Mouse (Mus musculus) limb, embryonic 11.5 days (tissue): ENCODE measurements around the gene Bap1. TPM values are rescaled to one million over a fixed set of nuclear protein-coding genes. Genes with fewer than 3 reads are reported as not detected.
A peak's percentile ranks its signal among the peaks of the same experiment; 100 is the strongest.

ENCODE experiments used
- ATAC-seq: fragments of 200-750 bp; cut with Nextera tagmentation; 2 replicates; pipeline ENCODE4 v1.8.0; 2017; ENCODE audit warnings: low read depth; ENCODE audit not compliant: insufficient number of reproducible peaks, low FRiP score, low TSS enrichment
- DNase-seq: peaks from one replicate; pipeline ENCODE4 v3.0.0-alpha.2; 2015; ENCODE audit warnings: low spot score
- H3K27ac ChIP-seq: fragments of 300-500 bp; sonication (generic); replicated peaks from 2 replicates; pipeline ENCODE4 v1.5.1; 2014; ENCODE audit warnings: low read depth, mild to moderate bottlenecking, low read length
- H3K27me3 ChIP-seq: fragments of 300-500 bp; sonication (generic); 2 replicates; pipeline ENCODE4 v1.6.1; 2014; ENCODE audit warnings: mild to moderate bottlenecking, low read length, mixed read lengths; ENCODE audit not compliant: control insufficient read depth, insufficient read depth
- H3K36me3 ChIP-seq: fragments of 300-500 bp; sonication (generic); 2 replicates; pipeline ENCODE4 v1.6.1; 2014; ENCODE audit warnings: mild to moderate bottlenecking, low read length, moderate library complexity, mixed read lengths; ENCODE audit not compliant: control insufficient read depth, insufficient read depth
- H3K4me1 ChIP-seq: fragments of 300-500 bp; sonication (generic); 2 replicates; pipeline ENCODE4 v1.6.1; 2014; ENCODE audit warnings: low read length, mixed read lengths; ENCODE audit not compliant: control insufficient read depth, insufficient read depth
- H3K4me2 ChIP-seq: fragments of 300-500 bp; sonication (generic); 2 replicates; pipeline ENCODE4 v1.6.1; 2014; ENCODE audit warnings: low read depth, mild to moderate bottlenecking, moderate library complexity; ENCODE audit not compliant: severe bottlenecking
- H3K4me3 ChIP-seq: fragments of 300-500 bp; sonication (generic); 2 replicates; pipeline ENCODE4 v1.5.1; 2014; ENCODE audit warnings: low read depth, low read length
- H3K9ac ChIP-seq: fragments of 300-500 bp; sonication (generic); 2 replicates; pipeline ENCODE4 v1.6.1; 2014; ENCODE audit warnings: mild to moderate bottlenecking, low read length
- H3K9me3 ChIP-seq: fragments of 300-500 bp; sonication (generic); 2 replicates; pipeline ENCODE4 v1.6.1; 2016; ENCODE audit warnings: low read length; ENCODE audit not compliant: control insufficient read depth
- WGBS: fragments of 180-500 bp; shearing (Covaris S2); extraction: QIAGEN DNeasy Blood & Tissue Kit; methylation state at CpG from one replicate; pipeline ENCODE4 v1.1.7; 2014; 5-methylcytosine and 5-hydroxymethylcytosine counted together
- polyA plus RNA-seq: library from polyadenylated mRNA; unstranded; fragments of >200 nt; fragmentation: Nextera tagmentation; extraction: Ambion mirVana; gene quantifications from 2 replicates; pipeline ENCODE4 v1.2.1, GENCODE M21; 2014

Gene Bap1
- polyA plus RNA-seq = 111 and 112 TPM in 2 replicates

- peak within 1 kb of the TSS; percentile 68 for H3K4me2 ChIP-seq
- no peaks in the 10 kb centered on the region for H3K9me3 ChIP-seq
- H3K9ac ChIP-seq = peak within 1 kb of the TSS; percentile 95
- peak; percentile 99 for DNase-seq
- peak within 1 kb of the TSS; percentile 84 for H3K27ac ChIP-seq
- peak; percentile 88 for ATAC-seq
- no peaks in the 10 kb centered on the region for H3K27me3 ChIP-seq
- WGBS = under 1% methylated on average over 64 of the region's 75 CpGs
- H3K4me1 ChIP-seq = 0 out of 2 replicates have a peak, but pooled peaks cover 2% of the 10 kb centered on the region
- peaks cover 19% of the 10 kb centered on the region for H3K36me3 ChIP-seq
- peak within 1 kb of the TSS; percentile 98 for H3K4me3 ChIP-seq
These were observed at the start of gene Bap1, which contains the start of gene Phf7 for GRCm38 (mm10) chr14:31251084-31251604. Gene Bap1, plus strand, starts transcription at chr14:31251450. Gene Phf7, minus strand, starts transcription at chr14:31251317.

GRCm38 (mm10) chr14:31204844-31205243 is 46.4 kb upstream of the Bap1 start:
- DNase-seq = no peak
- ATAC-seq = no peak
- H3K36me3 ChIP-seq = peaks cover 21% of the 10 kb centered on the region
- no peaks in the 10 kb centered on the region for H3K27me3 ChIP-seq
- peak overlapping the region; percentile 82 for H3K9ac ChIP-seq
- H3K9me3 ChIP-seq = no peaks in the 10 kb centered on the region
- H3K4me2 ChIP-seq = peak overlapping the region; percentile 94
- 72% methylated on average over 4 of the region's 4 CpGs for WGBS
- H3K4me1 ChIP-seq = peaks cover 9% of the 10 kb centered on the region; the same call in 1 of the 2 replicates
- H3K27ac ChIP-seq = no peak overlapping the region
- H3K4me3 ChIP-seq = peak overlapping the region; percentile 66

- no peak for ATAC-seq
- H3K9ac ChIP-seq = peak overlapping the region; percentile 82
- no peaks in the 10 kb centered on the region for H3K9me3 ChIP-seq
- peak; percentile 55 for DNase-seq
- peaks cover 18% of the 10 kb centered on the region for H3K36me3 ChIP-seq
- H3K4me2 ChIP-seq = peak overlapping the region; percentile 94
- peak overlapping the region; percentile 82; the same call in 1 of the 2 replicates for H3K27ac ChIP-seq
- no peaks in the 10 kb centered on the region for H3K27me3 ChIP-seq
- peak overlapping the region; percentile 66 for H3K4me3 ChIP-seq
- peaks cover 9% of the 10 kb centered on the region; the same call in 1 of the 2 replicates for H3K4me1 ChIP-seq
- WGBS = 32% methylated on average over 8 of the region's 8 CpGs
These were observed 46.0 kb upstream of the Bap1 start for GRCm38 (mm10) chr14:31205244-31205561.

- H3K4me2 ChIP-seq = peak overlapping the region; percentile 94
- 1% methylated on average over 39 of the region's 39 CpGs for WGBS
- H3K9ac ChIP-seq = peak overlapping the region; percentile 82
- H3K27ac ChIP-seq = peak overlapping the region; percentile 82
- peak; percentile 64 for DNase-seq
- peak overlapping the region; percentile 66 for H3K4me3 ChIP-seq
- H3K9me3 ChIP-seq = no peaks in the 10 kb centered on the region
- H3K36me3 ChIP-seq = peaks cover 15% of the 10 kb centered on the region; the same call in 1 of the 2 replicates
- peak; percentile 72 for ATAC-seq
- H3K4me1 ChIP-seq = peaks cover 9% of the 10 kb centered on the region; the same call in 1 of the 2 replicates
- H3K27me3 ChIP-seq = no peaks in the 10 kb centered on the region
These were observed 45.4 kb upstream of the Bap1 start for GRCm38 (mm10) chr14:31205562-31206467.

- peaks cover 9% of the 10 kb centered on the region; the same call in 1 of the 2 replicates for H3K4me1 ChIP-seq
- H3K27ac ChIP-seq = peak overlapping the region; percentile 82
- H3K9ac ChIP-seq = peak overlapping the region; percentile 82
- H3K9me3 ChIP-seq = no peaks in the 10 kb centered on the region
- DNase-seq = peak; percentile 95
- ATAC-seq = peak; percentile 71
- peak overlapping the region; percentile 66 for H3K4me3 ChIP-seq
- no peaks in the 10 kb centered on the region for H3K27me3 ChIP-seq
- under 1% methylated on average over 40 of the region's 48 CpGs for WGBS
- H3K4me2 ChIP-seq = peak overlapping the region; percentile 94
- H3K36me3 ChIP-seq = peaks cover 15% of the 10 kb centered on the region; the same call in 1 of the 2 replicates
These were observed 44.7 kb upstream of the Bap1 start for GRCm38 (mm10) chr14:31206472-31206981.

DNA sequence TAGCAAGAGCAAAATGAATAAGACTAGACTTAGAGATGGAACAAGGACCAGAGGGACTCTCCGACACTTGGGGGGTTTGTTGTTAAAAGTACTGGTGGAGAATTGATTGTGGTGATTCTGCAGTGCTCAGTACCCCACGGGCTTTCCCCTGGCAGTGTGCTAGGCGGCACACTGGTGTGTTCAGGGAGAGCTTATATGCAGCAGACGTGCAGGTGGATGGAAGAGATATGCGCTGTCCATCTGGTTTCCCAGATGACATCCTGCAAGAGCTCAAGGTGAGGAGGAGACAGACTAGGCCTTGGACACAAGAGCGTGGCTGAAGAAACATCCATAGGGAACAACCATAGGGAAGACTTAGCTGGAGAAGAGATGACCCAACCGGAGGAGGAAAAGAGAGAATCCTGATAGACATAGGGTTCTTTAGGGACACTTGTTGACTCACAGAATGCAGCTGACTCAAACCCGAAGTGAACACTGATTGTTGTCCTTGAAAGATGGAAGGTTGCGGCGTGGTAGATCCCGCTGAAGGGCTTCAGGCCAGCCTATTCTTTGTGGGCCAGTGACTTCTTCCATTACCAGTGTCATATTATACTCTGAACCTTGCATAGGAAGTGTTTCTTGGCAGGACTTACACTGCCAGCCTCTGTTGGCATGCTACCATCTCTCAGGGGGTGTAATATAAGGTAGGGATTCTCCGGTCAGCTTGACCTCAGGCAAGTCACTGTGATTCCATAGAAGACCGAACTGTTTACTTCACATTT is 44.0 kb upstream of the Bap1 start:
- Histone ChIP-seq H3K9me3 (no peaks in the 10 kb centered on the region), H3K36me3 (peaks cover 12% of the 10 kb centered on the region; the same call in 1 of the 2 replicates), H3K4me3 (peak overlapping the region; percentile 66), H3K9ac (peak overlapping the region; percentile 82), H3K4me1 (peaks cover 9% of the 10 kb centered on the region; the same call in 1 of the 2 replicates), H3K27ac (no peak overlapping the region), H3K4me2 (peak overlapping the region; percentile 94), H3K27me3 (no peaks in the 10 kb centered on the region)
- WGBS = 83% methylated on average over 13 of the region's 13 CpGs
- DNase-seq = no peak
- ATAC-seq = no peak

DNA sequence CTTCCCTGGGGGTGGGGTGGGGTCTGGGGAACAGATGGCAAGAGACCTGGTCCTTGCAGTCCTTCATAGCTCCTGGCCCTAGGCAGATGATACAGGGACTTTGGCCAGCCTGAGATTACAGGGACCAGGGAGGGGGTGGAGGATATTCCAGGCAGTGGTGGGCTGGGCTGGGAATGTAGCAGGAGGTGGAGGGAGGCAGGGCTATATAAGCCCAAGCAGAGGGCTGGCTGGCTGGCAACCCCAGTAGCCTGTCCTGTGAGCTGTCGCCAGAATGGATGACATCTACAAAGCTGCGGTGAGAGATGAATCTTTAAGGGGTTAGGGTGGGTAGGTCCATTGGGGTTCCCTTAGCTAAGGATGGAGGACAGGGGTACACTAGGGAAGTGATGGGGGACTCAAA is 43.2 kb upstream of the Bap1 start, which contains the start of gene Tnnc1:
Tnnc1 (plus strand) TSS at position 229 of the 400 bp plus-strand sequence.
- WGBS = 83% methylated on average over 2 of the region's 2 CpGs
- H3K4me3 ChIP-seq = peak within 1 kb of the TSS; percentile 66; the same call in 1 of the 2 replicates
- ATAC-seq = no peak
- H3K36me3 ChIP-seq = peaks cover 8% of the 10 kb centered on the region; the same call in 1 of the 2 replicates
- peak within 1 kb of the TSS; percentile 82; the same call in 1 of the 2 replicates for H3K9ac ChIP-seq
- no peaks in the 10 kb centered on the region for H3K9me3 ChIP-seq
- H3K4me2 ChIP-seq = peak within 1 kb of the TSS; percentile 94
- peaks cover 9% of the 10 kb centered on the region; the same call in 1 of the 2 replicates for H3K4me1 ChIP-seq
- DNase-seq = no peak
- no peak within 1 kb of the TSS for H3K27ac ChIP-seq
- no peaks in the 10 kb centered on the region for H3K27me3 ChIP-seq
